Mouse (Mus musculus) layer of hippocampus, adult 11-12 months (tissue): ENCODE measurements around the gene Alpk1.

Source experiments
- DNase-seq: peaks from one replicate; pipeline ENCODE4 v3.0.0; 2022; ENCODE audit warnings: low spot score

Gene Alpk1

DNA sequence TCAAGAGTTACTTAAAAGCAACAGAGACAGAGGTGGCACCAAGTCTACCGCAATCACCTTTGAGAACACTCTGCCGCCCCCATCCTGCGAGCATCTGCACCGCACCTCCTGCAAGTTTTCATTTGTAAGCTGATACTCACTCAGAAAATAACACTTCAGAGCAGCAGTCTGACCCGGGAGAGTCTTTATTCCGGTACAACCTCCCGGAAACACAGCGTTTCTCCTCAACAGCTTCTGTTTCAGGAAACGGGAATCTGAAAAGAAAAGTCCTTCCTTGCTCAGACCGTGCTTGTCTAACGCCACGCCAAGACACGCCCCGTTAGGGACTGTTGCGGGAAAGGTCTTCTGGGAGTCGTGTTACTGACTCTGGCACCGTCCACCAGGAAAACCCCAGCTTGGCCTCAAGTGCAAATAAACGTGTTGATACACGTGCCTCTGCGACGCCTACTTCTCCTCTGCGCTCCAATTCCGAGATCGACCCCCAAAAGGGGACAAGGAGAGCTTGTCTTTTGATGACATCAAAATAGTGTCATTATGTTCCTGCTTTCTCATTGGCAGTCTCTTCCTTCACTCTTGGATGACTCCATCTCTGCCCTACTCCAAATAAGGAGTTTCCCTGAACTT, at the start of gene Alpk1:
Gene Alpk1 (minus strand): TSS at position 507 of the 624 bp plus-strand sequence.
- DNase-seq = peak; percentile 58

DNA sequence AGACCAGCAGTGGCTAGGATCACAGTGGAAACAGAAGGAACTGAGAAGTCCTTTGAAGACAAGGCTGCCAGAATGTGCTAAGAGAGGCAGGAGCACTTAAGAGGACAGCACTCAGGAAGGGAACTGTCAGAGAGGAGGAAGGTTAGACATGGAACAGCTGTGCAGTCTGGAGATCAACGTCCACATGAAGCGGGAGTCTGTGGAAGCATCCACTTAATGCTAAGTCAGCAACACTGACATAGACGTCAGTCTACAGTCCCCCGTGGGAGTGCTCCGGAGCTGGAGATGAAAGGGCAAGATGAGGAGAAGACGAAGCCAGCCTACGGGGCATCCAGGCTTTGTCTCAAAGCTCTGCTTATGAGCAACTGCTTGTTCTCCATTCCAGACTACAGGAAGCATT, 46.8 kb upstream of the Alpk1 start:
- no peak for DNase-seq

DNA sequence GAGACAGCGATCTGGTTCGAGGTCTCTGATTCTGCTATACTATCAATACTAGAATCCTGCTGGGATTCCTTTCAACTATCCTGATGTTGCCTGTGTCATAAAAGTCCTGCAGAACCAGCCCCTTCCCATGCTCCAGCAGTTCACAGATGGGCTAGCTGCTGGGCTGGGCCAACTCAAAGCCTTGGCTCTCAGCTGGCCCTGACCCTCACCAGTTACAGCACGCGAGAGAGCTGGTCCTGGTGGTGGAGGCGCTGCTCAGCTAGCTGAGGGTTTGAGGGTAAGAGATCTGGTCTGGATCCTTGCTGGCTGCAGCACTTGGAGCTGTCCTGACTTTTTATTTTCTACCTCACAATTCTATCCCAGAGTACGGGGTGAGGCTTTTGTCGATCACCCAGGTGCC, 46.2 kb upstream of the Alpk1 start:
- DNase-seq = no peak

- DNase-seq = no peak
Observed at GRCm38 (mm10) chr3:127823886-127824863, 43.8 kb upstream of the Alpk1 start.

- no peak for DNase-seq
Observed at GRCm38 (mm10) chr3:127821209-127821608, 40.9 kb upstream of the Alpk1 start.

DNA sequence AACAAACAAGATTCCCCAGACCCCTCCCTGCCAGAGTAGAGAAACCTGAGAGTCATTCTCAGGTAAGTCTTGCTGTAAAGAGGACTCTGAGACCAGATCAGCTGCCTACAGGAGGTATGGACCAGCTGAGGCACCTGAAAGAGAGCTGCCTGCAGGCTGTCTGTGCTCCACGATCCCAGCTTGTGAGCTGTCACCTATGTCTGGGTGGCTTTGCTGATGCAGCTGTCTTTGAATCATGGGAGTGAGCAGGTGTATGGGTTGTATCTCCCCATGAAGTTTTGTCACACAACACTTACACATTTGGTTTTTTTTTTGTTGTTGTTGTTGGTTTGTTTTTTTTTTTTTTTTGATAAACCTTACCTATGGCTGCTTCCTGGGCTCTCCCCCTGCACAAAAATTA, 40.1 kb upstream of the Alpk1 start:
- no peak for DNase-seq

DNA sequence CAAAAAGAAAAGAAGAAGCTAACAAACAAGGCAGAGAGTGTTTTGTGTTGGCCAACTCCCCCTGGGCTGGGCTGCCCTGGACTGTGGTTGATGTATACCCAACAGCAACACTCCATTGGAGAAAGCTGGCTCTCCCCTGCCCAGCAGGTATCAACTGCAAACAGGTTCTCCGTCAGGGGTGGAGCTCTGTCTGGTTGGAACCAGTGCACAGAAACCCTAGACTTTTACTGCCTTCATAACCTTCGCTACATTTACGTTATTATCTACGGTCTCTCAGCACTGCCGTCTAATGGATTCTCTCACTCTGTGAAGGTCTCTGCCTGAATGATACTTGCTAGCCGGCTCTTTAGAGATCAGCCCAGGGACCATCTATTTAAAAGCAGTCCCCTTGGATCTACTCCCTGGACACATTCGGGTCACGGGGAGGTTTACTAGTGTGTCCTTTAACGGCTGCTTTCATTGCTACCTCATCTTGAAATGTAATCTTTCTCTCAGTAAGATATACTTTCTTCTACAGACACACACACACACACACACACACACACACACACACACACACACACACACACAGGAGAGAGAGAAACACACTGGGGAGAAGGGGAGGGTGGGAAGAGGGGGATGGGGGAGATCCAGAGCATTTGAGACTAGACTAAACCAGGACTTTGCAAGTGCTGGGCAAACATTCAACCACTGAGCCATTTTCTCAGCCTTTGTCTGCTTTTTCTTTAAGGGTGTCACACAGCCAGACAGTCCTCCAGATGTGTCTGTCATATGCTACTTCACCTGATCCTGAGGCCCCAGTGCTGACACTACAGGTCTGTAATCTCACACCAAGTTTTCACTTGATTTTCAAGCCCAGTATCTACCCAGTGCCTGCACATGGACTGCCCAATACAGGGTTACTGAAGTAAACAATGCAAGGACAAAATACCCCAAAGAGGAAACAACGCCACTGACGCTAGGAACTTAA, 38.7 kb upstream of the Alpk1 start:
- DNase-seq = no peak

GRCm38 (mm10) chr3:127817120-127817683, 36.9 kb upstream of the Alpk1 start:
- no peak for DNase-seq

GRCm38 (mm10) chr3:127809103-127809502, 28.8 kb upstream of the Alpk1 start:
- no peak for DNase-seq

DNA sequence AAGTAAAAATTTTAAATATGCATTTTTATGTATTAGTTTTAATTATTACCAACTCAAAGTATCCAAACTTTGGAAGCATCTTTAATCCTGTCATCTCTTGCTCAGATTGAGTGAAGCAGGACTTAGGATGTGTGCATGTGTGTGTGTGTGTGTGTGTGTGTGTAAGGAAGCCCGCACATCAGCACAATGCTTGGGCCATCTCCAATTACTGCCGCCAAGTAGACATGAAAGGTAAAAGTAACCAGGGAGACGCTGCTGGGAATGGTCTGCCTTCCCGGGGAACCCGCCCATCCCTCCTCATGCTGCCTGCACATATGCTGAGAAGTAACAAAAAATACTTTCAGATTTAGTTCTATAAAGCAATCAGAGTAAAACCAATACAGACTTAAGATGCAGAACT, 27.5 kb upstream of the Alpk1 start:
- no peak for DNase-seq

DNA sequence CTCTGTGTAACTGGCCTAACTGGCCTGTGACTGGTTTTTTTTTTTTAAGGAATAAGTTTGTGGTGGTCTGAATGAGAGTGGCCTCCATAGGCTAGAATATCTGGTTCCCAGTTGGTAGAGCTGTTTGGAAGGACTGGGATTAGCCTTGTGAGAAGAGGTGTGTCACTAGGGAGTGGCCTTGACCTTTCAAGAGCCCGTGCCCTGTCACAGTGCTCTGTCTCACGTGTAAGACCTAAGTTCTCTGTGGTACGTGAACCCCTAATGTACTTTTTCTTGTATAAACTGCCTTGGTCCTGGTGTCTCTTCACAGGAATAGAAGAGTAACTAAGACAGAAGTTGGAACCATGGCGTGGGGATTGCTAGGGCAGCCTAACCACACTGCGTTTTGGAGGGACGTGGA, 25.7 kb upstream of the Alpk1 start:
- no peak for DNase-seq

DNA sequence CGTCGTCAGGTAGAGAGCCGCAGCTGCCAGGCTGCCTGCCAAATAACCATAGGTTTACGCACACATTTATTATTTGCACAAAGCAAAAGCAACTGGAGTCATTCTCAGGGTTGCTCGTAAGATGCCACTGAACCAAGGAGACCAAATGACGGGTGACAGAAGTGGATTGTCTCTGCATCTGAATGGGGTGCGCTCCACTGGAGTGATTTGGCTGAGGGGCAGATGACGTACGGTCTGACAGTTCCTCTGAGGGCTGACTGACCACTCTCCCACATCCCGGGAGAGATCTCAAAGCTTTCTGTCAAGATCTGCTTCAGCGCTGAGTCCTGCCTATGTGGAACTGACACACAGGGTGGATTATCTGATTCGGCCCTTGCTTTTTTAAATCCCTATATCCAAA, 24.7 kb upstream of the Alpk1 start:
- no peak for DNase-seq

DNA sequence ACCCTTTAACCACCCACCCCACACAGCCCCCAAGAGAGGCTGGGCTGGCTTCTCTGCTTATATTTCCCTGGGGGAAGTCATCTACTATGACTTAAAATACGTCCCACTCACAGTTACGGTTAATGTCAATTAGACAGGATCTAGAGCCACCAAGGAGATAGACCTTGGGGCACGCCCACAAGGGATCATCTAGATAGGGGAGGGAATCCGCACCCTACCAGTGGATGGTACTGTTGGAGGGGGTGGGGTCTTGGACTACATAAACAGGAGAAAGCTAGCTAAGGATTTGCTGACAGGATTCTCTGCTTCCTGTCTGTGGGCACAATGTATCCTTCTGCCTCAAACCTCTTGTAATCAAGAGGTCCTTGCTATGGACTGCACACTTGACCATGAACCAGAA, 24.1 kb upstream of the Alpk1 start:
- no peak for DNase-seq

- DNase-seq = no peak
Observed at GRCm38 (mm10) chr3:127802814-127803213, 22.5 kb upstream of the Alpk1 start.

DNA sequence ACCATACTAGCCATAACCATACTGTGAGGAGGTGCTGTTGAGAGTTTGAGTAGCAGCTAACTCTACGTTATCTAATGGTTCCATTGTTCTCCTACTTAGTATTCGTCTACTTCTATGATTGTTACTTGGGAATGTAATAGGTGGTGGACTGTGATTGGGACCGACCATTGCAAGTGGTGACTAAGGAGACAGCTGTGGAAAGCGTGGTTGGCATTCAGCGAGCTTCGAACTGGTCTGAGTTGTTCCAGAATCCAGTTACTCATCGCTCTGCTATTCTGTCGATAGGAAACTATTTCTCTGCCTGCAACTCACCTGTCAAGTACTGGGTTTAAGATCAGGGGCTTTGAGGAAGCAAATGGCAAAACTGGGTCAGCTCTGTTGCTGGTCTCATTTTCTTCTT, 20.8 kb upstream of the Alpk1 start:
- no peak for DNase-seq

DNA sequence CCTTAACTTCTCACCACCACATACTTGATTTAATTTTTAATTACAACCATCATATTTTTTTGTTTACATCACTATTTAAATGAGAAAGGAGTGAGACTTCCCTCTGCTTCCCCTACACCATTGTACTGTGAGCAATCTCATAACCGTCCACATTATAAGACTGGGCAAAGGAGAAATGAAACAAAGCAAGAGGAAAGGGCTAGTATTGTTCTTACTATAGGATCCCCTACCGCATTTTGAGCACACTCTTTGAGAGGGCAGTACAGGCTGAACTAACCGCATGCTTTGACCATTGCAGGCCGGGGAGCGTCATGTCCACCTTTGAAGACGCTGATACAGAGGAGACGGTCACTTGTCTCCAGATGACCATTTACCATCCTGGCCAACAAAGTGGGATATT, 15.9 kb upstream of the Alpk1 start:
- DNase-seq = no peak

- DNase-seq = no peak
Observed at GRCm38 (mm10) chr3:127795762-127796161, 15.4 kb upstream of the Alpk1 start.

GRCm38 (mm10) chr3:127793022-127793421, 12.7 kb upstream of the Alpk1 start:
- no peak for DNase-seq

DNA sequence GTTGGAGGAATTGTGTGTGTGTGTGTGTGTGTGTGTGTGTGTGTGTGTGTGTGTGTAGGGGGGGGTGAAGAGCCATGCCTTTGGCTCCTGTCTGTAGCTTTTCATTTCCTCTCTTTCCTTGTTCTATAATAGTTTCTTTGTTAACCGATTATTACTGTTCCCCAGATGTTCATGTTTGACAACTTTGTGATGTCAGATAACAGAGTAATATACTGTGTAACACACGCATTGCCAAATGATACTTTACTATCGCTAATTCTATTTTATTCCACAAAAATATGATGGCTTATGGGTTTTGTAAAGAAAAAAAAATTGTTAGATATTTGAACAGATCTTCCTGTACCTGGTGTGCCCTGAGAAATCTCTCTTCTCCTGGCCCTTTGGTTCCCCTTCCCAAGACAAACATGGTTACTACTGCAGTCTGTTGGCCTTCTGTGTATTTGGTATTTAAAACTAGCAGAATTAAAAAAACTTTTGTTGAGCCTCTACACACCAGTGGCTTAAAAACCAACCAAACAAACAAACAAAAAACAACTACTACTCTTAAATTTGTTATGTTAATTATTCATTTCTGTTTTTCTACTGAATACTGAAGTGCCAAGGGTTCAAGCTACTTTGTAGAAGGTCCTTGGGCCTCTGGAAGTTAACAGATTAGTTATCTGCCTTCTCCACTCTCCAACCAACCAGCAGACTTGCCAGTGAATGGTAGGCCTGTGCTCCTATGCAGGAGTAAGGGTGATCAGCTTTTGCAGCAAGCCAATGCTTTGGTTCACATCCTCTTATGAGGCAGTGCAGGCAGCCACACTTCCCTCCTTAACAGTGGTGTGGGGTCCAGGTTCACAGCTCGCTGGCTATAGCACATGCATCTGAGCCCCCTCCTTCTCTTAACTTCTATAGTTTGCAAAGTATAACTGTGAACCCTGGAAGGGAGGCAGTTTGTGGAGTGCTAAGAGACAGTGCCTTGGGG, 11.6 kb upstream of the Alpk1 start:
- no peak for DNase-seq

DNA sequence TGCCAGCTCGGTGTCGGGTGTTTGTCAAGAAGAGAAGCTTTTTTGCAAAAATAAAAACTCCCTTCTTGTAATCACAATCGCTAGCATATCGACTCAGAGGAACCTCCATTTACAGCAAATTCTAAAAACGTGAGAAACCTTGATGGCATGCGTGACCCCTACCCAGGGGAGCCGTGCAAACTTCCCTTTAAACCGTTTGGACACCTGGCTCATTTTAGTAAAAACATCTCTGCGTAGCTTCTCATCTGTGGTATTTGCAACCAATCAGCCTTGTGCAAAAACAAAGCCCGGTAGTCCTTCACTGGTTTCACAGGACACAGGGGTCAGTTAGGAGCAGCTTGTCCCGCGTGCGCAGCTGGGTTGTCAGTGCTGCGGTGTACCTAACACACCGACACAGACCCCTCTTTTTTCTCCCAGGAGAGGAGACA, 10.7 kb upstream of the Alpk1 start:
- no peak for DNase-seq
